Mouse (Mus musculus) thymus, adult 18-20 months (tissue): ENCODE measurements around the gene Nrsn2.

Experiments
- DNase-seq, 2 experiments: peaks; one replicate each; pipeline ENCODE4 v3.0.0; 2022; ENCODE audit warnings: mixed read lengths in 2 of 2

The Nrsn2 gene

GRCm38 (mm10) chr2:152339631-152340179, 36.7 kb downstream of the Nrsn2 start:
- DNase-seq = no peak

- DNase-seq = no peak
Observed at GRCm38 (mm10) chr2:152338319-152338718, 38.1 kb downstream of the Nrsn2 start.

- DNase-seq = no peak
Observed at GRCm38 (mm10) chr2:152337591-152338212, 38.7 kb downstream of the Nrsn2 start.

GRCm38 (mm10) chr2:152336856-152337255, 39.6 kb downstream of the Nrsn2 start:
- no peak for DNase-seq

GRCm38 (mm10) chr2:152335289-152335820, 41.1 kb downstream of the Nrsn2 start:
- DNase-seq = no peak

- no peak for DNase-seq
Observed at GRCm38 (mm10) chr2:152333345-152334006, 43.0 kb downstream of the Nrsn2 start.

GRCm38 (mm10) chr2:152332101-152332825, 44.2 kb downstream of the Nrsn2 start, which contains the start of gene Rbck1:
Rbck1 (minus strand) TSS chr2:152332653.
- peak; percentile 75 to 86 for DNase-seq

- no peak for DNase-seq
Observed at GRCm38 (mm10) chr2:152330858-152331423, 45.5 kb downstream of the Nrsn2 start.

- no peak for DNase-seq
Observed at GRCm38 (mm10) chr2:152327980-152328379, 48.5 kb downstream of the Nrsn2 start.

GRCm38 (mm10) chr2:152326654-152327053, 49.8 kb downstream of the Nrsn2 start:
- DNase-seq = no peak

GRCm38 (mm10) chr2:152326157-152326556, 50.3 kb downstream of the Nrsn2 start:
- DNase-seq = no peak

- no peak for DNase-seq
Observed at GRCm38 (mm10) chr2:152324842-152325241, 51.6 kb downstream of the Nrsn2 start.

- no peak for DNase-seq
Observed at GRCm38 (mm10) chr2:152323971-152324370, 52.5 kb downstream of the Nrsn2 start.

- no peak for DNase-seq
Observed at GRCm38 (mm10) chr2:152322198-152322597, 54.2 kb downstream of the Nrsn2 start.

GRCm38 (mm10) chr2:152321558-152321957, 54.9 kb downstream of the Nrsn2 start:
- DNase-seq = no peak
